Mouse (Mus musculus) embryonic fibroblast, embryonic 13.5 days (primary cell): ENCODE data around the gene 4933409G03Rik.
"Not testable (repeated sequence)": the region's sequence is repeated elsewhere in the genome, so short reads cannot be mapped to it uniquely, and the experiment has no call there.

ENCODE experiments used
- CTCF ChIP-seq: IDR thresholded peaks from 2 replicates; pipeline ENCODE4 v1.5.1; 2011; ENCODE audit warnings: mild to moderate bottlenecking, control low read depth, low read length, moderate library complexity, borderline replicate concordance; ENCODE audit not compliant: insufficient read depth
- POLR2A ChIP-seq: IDR thresholded peaks from 2 replicates; pipeline ENCODE4 v1.6.1; 2011; ENCODE audit warnings: low read depth, mild to moderate bottlenecking, control low read depth, low read length, moderate library complexity

DNA sequence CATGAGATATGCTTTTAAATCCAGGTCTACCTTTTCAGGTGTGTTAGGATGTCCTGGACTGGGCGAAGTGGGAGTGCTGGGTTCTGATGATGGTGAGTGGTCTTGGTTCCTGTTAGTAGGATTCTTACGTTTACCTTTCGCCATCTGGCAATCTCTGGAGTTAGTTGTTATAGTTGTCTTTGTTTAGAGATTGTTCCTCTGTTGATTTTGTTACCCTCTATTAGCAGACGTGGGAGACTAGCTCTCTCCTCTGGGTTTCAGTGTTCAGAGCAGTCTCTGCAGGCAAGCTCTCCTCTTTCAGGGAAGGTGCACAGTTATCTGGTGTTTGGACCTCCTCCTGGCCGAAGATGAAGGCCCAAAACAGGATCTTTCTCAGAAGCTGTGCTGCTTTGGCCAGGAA lies 74.0 kb downstream of the 4933409G03Rik start, which contains the start of gene 4932414N04Rik:
- not testable (repeated sequence) for TF ChIP-seq POLR2A, CTCF
